Mouse (Mus musculus): ENCODE measurements around the gene Tbc1d2b. TPM values are rescaled to one million over a fixed set of nuclear protein-coding genes. Genes with fewer than 3 reads are reported as not detected.
A peak's percentile ranks its signal among the peaks of the same experiment; 100 is the strongest.

Tbc1d2b gene
- total and polyA plus RNA-seq, 3 experiments, result 0.09 to 0.90 (median 0.22) TPM

DNA sequence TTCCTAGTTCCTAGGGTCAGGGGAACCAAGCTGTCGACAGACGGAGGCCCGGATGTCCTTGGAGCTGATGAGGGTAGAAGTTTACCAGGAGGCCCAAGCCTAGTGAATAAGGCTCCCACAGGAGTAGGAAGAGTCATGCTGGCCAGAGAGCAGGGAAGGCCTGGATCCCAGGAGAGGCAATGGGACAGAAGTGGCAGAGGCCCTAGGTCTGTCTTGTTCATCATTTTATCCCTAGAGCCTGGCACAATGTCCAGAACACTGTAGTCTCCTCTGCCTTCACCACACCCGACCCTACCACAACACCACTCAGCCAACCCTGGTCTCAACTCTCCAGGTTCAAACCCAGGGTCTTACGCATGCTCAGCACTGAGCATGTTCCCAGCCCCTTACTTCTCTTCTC is 5.3 kb upstream of the Tbc1d2b start:
- DNase-seq (ENCODE audit: low spot score), result no peak
- H3K9me3 ChIP-seq (replicated peaks), result peaks cover 6% of the 10 kb centered on the region

DNA sequence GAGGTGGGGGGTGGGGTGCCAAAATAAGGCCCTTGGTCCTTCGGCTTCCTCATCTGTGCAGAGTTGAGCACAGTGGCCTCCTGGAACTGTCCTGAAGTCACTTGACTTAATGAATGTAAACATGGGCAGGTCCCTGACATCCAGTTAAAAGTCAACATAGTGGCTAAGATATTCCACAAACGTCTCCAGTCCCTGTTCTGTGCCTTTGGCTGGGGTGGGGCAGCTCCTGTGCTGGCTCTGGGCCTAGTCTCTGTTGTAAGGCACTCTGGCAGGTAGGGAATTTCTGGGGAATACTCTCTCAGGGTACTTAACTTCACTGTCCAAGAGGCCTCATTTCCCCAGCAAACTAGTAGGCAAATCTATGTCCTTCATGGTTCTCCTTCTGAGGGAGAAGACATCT is 4.9 kb upstream of the Tbc1d2b start:
- no peaks in the 10 kb centered on the region for H3K4me1 ChIP-seq (ENCODE audit: insufficient read depth, low read depth, low read length)
- no peaks in the 10 kb centered on the region for H3K27me3 ChIP-seq (ENCODE audit: insufficient read depth, low read length)
- H3K4me3 ChIP-seq (ENCODE audit: low read depth, low read length), result no peak overlapping the region
- TF ChIP-seq CTCF (IDR thresholded peaks at IDR 0.05; ENCODE audit: low read depth, low read length) (no peak), GATA1 (IDR thresholded peaks at IDR 0.05; ENCODE audit: borderline replicate concordance, low read length) (no peak), TAL1 (conservative IDR thresholded peaks at IDR 0.05; ENCODE audit: low read depth, low read length) (no peak), POLR2AphosphoS5 (IDR thresholded peaks at IDR 0.05; ENCODE audit: insufficient replicate concordance, low read depth, low read length) (no peak), GATA2 (IDR thresholded peaks at IDR 0.05; ENCODE audit: borderline replicate concordance, low read depth, low read length) (no peak)
- ATAC-seq (ENCODE audit: extremely low read depth, insufficient number of reproducible peaks, low FRiP score, poor library complexity, severe bottlenecking) (no peak), DNase-seq (ENCODE audit: low spot score) (no peak)
- peaks cover 8% of the 10 kb centered on the region for H3K9me3 ChIP-seq (replicated peaks)
- no peaks in the 10 kb centered on the region for H3K36me3 ChIP-seq (replicated peaks)

More for the DNA sequence above, 5.3 kb upstream of the Tbc1d2b start:
- TF ChIP-seq CTCF (IDR thresholded peaks at IDR 0.05; ENCODE audit: low read depth, low read length) (no peak), GATA1 (IDR thresholded peaks at IDR 0.05; ENCODE audit: borderline replicate concordance, low read length) (no peak), GATA2 (IDR thresholded peaks at IDR 0.05; ENCODE audit: borderline replicate concordance, low read depth, low read length) (no peak), POLR2AphosphoS5 (IDR thresholded peaks at IDR 0.05; ENCODE audit: insufficient replicate concordance, low read depth, low read length) (no peak), TAL1 (conservative IDR thresholded peaks at IDR 0.05; ENCODE audit: low read depth, low read length) (no peak)
- no peak for ATAC-seq (ENCODE audit: extremely low read depth, insufficient number of reproducible peaks, low FRiP score, poor library complexity, severe bottlenecking)
- no peaks in the 10 kb centered on the region for H3K27me3 ChIP-seq (ENCODE audit: insufficient read depth, low read length)
- no peak overlapping the region for H3K4me3 ChIP-seq (ENCODE audit: low read depth, low read length)
- H3K36me3 ChIP-seq (replicated peaks), result no peaks in the 10 kb centered on the region
- no peaks in the 10 kb centered on the region for H3K4me1 ChIP-seq (ENCODE audit: insufficient read depth, low read depth, low read length)

DNA sequence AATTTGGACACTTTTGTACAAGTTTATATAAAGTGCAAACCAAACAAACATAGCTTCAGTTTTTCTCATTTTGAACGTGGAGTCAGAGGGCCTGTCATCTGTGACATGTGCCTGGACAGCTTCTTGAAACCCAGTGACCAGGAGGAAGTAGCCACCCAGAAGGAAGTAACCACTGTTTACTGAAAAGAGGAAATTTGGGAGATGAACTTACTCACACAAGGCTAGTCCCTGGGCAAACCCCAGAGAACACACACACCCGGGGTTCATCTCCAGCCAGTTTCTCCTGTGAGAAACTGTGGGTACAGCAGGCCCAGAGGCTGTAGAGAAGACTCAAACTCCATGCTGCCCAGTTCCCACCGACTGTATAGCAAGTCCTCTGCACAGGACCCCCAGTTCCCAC is 3.9 kb upstream of the Tbc1d2b start:
- peaks cover 3% of the 10 kb centered on the region; the same call in 1 of the 2 replicates for H3K4me1 ChIP-seq (ENCODE audit: insufficient read depth, low read depth, low read length)
- H3K9me3 ChIP-seq (replicated peaks), result peaks cover 15% of the 10 kb centered on the region
- H3K27me3 ChIP-seq (ENCODE audit: insufficient read depth, low read length), result no peaks in the 10 kb centered on the region
- H3K4me3 ChIP-seq (ENCODE audit: low read depth, low read length), result no peak overlapping the region
- TF ChIP-seq CTCF (IDR thresholded peaks at IDR 0.05; ENCODE audit: low read depth, low read length), result no peak
- no peak for TF ChIP-seq TAL1 (conservative IDR thresholded peaks at IDR 0.05; ENCODE audit: low read depth, low read length)
- TF ChIP-seq GATA2 (IDR thresholded peaks at IDR 0.05; ENCODE audit: borderline replicate concordance, low read depth, low read length), result no peak
- no peak for TF ChIP-seq POLR2AphosphoS5 (IDR thresholded peaks at IDR 0.05; ENCODE audit: insufficient replicate concordance, low read depth, low read length)
- TF ChIP-seq GATA1 (IDR thresholded peaks at IDR 0.05; ENCODE audit: borderline replicate concordance, low read length), result no peak
- DNase-seq (ENCODE audit: low spot score), result no peak
- no peaks in the 10 kb centered on the region for H3K36me3 ChIP-seq (replicated peaks)
- no peak for ATAC-seq (ENCODE audit: extremely low read depth, insufficient number of reproducible peaks, low FRiP score, poor library complexity, severe bottlenecking)

- Histone ChIP-seq H3K4me1 (ENCODE audit: insufficient read depth, low read depth, low read length) (peaks cover 3% of the 10 kb centered on the region; the same call in 1 of the 2 replicates), H3K9me3 (replicated peaks) (peaks cover 20% of the 10 kb centered on the region), H3K4me3 (ENCODE audit: low read depth, low read length) (no peak overlapping the region), H3K36me3 (replicated peaks) (no peaks in the 10 kb centered on the region), H3K27me3 (ENCODE audit: insufficient read depth, low read length) (no peaks in the 10 kb centered on the region)
- DNase-seq (ENCODE audit: low spot score) (no peak), ATAC-seq (ENCODE audit: extremely low read depth, insufficient number of reproducible peaks, low FRiP score, poor library complexity, severe bottlenecking) (no peak)
- TF ChIP-seq POLR2AphosphoS5 (IDR thresholded peaks at IDR 0.05; ENCODE audit: insufficient replicate concordance, low read depth, low read length) (no peak), TAL1 (conservative IDR thresholded peaks at IDR 0.05; ENCODE audit: low read depth, low read length) (no peak), CTCF (IDR thresholded peaks at IDR 0.05; ENCODE audit: low read depth, low read length) (no peak), GATA1 (IDR thresholded peaks at IDR 0.05; ENCODE audit: borderline replicate concordance, low read length) (no peak)
Observed at GRCm38 (mm10) chr9:90272346-90272745, 1.7 kb upstream of the Tbc1d2b start.

- TF ChIP-seq TAL1 (conservative IDR thresholded peaks at IDR 0.05; ENCODE audit: low read depth, low read length), result no peak
- no peak for TF ChIP-seq GATA1 (IDR thresholded peaks at IDR 0.05; ENCODE audit: borderline replicate concordance, low read length)
- TF ChIP-seq POLR2AphosphoS5 (IDR thresholded peaks at IDR 0.05; ENCODE audit: insufficient replicate concordance, low read depth, low read length), result no peak
- TF ChIP-seq GATA2 (IDR thresholded peaks at IDR 0.05; ENCODE audit: borderline replicate concordance, low read depth, low read length), result no peak
- no peak for TF ChIP-seq CTCF (IDR thresholded peaks at IDR 0.05; ENCODE audit: low read depth, low read length)
Observed at GRCm38 (mm10) chr9:90271541-90272090, 1.0 kb upstream of the Tbc1d2b start.

GRCm38 (mm10) chr9:90270944-90271295 is 316 bp upstream of the Tbc1d2b start:
- Histone ChIP-seq H3K4me3 (ENCODE audit: low read depth, low read length) (peak overlapping the region; percentile 70; the same call in 1 of the 2 replicates), H3K27me3 (ENCODE audit: insufficient read depth, low read length) (no peaks in the 10 kb centered on the region), H3K9me3 (replicated peaks) (peaks cover 22% of the 10 kb centered on the region), H3K36me3 (replicated peaks) (no peaks in the 10 kb centered on the region), H3K4me1 (ENCODE audit: insufficient read depth, low read depth, low read length) (peaks cover 3% of the 10 kb centered on the region; the same call in 1 of the 2 replicates)
- TF ChIP-seq GATA2 (IDR thresholded peaks at IDR 0.05; ENCODE audit: borderline replicate concordance, low read depth, low read length), result no peak
- no peak for TF ChIP-seq CTCF (IDR thresholded peaks at IDR 0.05; ENCODE audit: low read depth, low read length)
- TF ChIP-seq POLR2AphosphoS5 (IDR thresholded peaks at IDR 0.05; ENCODE audit: insufficient replicate concordance, low read depth, low read length), result no peak
- no peak for TF ChIP-seq TAL1 (conservative IDR thresholded peaks at IDR 0.05; ENCODE audit: low read depth, low read length)
- no peak for TF ChIP-seq GATA1 (IDR thresholded peaks at IDR 0.05; ENCODE audit: borderline replicate concordance, low read length)
- DNase-seq (ENCODE audit: low spot score) (no peak), ATAC-seq (ENCODE audit: extremely low read depth, insufficient number of reproducible peaks, low FRiP score, poor library complexity, severe bottlenecking) (no peak)

More at GRCm38 (mm10) chr9:90271541-90272090, 1.0 kb upstream of the Tbc1d2b start:
- H3K9me3 ChIP-seq (replicated peaks), result peaks cover 20% of the 10 kb centered on the region
- no peak overlapping the region for H3K4me3 ChIP-seq (ENCODE audit: low read depth, low read length)
- H3K27me3 ChIP-seq (ENCODE audit: insufficient read depth, low read length), result no peaks in the 10 kb centered on the region
- peaks cover 3% of the 10 kb centered on the region; the same call in 1 of the 2 replicates for H3K4me1 ChIP-seq (ENCODE audit: insufficient read depth, low read depth, low read length)
- no peaks in the 10 kb centered on the region for H3K36me3 ChIP-seq (replicated peaks)
- no peak for ATAC-seq (ENCODE audit: extremely low read depth, insufficient number of reproducible peaks, low FRiP score, poor library complexity, severe bottlenecking)
- DNase-seq (ENCODE audit: low spot score), result no peak

Data from G1E (cell line).